Mouse (Mus musculus) limb, embryonic 11.5 days (tissue): ENCODE results near the gene Maea. TPM values are rescaled to one million over a fixed set of nuclear protein-coding genes. Genes with fewer than 3 reads are reported as not detected.
A peak's percentile ranks its signal among the peaks of the same experiment; 100 is the strongest.

Experiments used
- ATAC-seq: fragments of 200-750 bp; cut with Nextera tagmentation; 2 replicates; pipeline ENCODE4 v1.8.0; 2017; ENCODE audit warnings: low read depth; ENCODE audit not compliant: insufficient number of reproducible peaks, low FRiP score, low TSS enrichment
- DNase-seq: peaks from one replicate; pipeline ENCODE4 v3.0.0-alpha.2; 2015; ENCODE audit warnings: low spot score
- H3K27ac ChIP-seq: fragments of 300-500 bp; sonication (generic); replicated peaks from 2 replicates; pipeline ENCODE4 v1.5.1; 2014; ENCODE audit warnings: low read depth, mild to moderate bottlenecking, low read length
- H3K27me3 ChIP-seq: fragments of 300-500 bp; sonication (generic); 2 replicates; pipeline ENCODE4 v1.6.1; 2014; ENCODE audit warnings: mild to moderate bottlenecking, low read length, mixed read lengths; ENCODE audit not compliant: control insufficient read depth, insufficient read depth
- H3K36me3 ChIP-seq: fragments of 300-500 bp; sonication (generic); 2 replicates; pipeline ENCODE4 v1.6.1; 2014; ENCODE audit warnings: mild to moderate bottlenecking, low read length, moderate library complexity, mixed read lengths; ENCODE audit not compliant: control insufficient read depth, insufficient read depth
- H3K4me1 ChIP-seq: fragments of 300-500 bp; sonication (generic); 2 replicates; pipeline ENCODE4 v1.6.1; 2014; ENCODE audit warnings: low read length, mixed read lengths; ENCODE audit not compliant: control insufficient read depth, insufficient read depth
- H3K4me2 ChIP-seq: fragments of 300-500 bp; sonication (generic); 2 replicates; pipeline ENCODE4 v1.6.1; 2014; ENCODE audit warnings: low read depth, mild to moderate bottlenecking, moderate library complexity; ENCODE audit not compliant: severe bottlenecking
- H3K4me3 ChIP-seq: fragments of 300-500 bp; sonication (generic); 2 replicates; pipeline ENCODE4 v1.5.1; 2014; ENCODE audit warnings: low read depth, low read length
- H3K9ac ChIP-seq: fragments of 300-500 bp; sonication (generic); 2 replicates; pipeline ENCODE4 v1.6.1; 2014; ENCODE audit warnings: mild to moderate bottlenecking, low read length
- H3K9me3 ChIP-seq: fragments of 300-500 bp; sonication (generic); 2 replicates; pipeline ENCODE4 v1.6.1; 2016; ENCODE audit warnings: low read length; ENCODE audit not compliant: control insufficient read depth
- WGBS: fragments of 180-500 bp; shearing (Covaris S2); extraction: QIAGEN DNeasy Blood & Tissue Kit; methylation state at CpG from one replicate; pipeline ENCODE4 v1.1.7; 2014; 5-methylcytosine and 5-hydroxymethylcytosine counted together
- polyA plus RNA-seq: library from polyadenylated mRNA; unstranded; fragments of >200 nt; fragmentation: Nextera tagmentation; extraction: Ambion mirVana; gene quantifications from 2 replicates; pipeline ENCODE4 v1.2.1, GENCODE M21; 2014

The Maea gene
- polyA plus RNA-seq, 1 experiment from 2014 or later: 152 TPM

- Histone ChIP-seq H3K27me3 (no peaks in the 10 kb centered on the region), H3K9ac (no peak overlapping the region), H3K4me1 (peaks cover 16% of the 10 kb centered on the region), H3K4me2 (no peak overlapping the region), H3K27ac (no peak overlapping the region), H3K4me3 (no peak overlapping the region), H3K9me3 (no peaks in the 10 kb centered on the region), H3K36me3 (peaks cover 2% of the 10 kb centered on the region; the same call in 1 of the 2 replicates)
- WGBS: 76% methylated on average over 4 of the region's 4 CpGs
- ATAC-seq: no peak
- DNase-seq: no peak
These were observed 14.4 kb downstream of the Maea start for GRCm38 (mm10) chr5:33349706-33350105.

DNA sequence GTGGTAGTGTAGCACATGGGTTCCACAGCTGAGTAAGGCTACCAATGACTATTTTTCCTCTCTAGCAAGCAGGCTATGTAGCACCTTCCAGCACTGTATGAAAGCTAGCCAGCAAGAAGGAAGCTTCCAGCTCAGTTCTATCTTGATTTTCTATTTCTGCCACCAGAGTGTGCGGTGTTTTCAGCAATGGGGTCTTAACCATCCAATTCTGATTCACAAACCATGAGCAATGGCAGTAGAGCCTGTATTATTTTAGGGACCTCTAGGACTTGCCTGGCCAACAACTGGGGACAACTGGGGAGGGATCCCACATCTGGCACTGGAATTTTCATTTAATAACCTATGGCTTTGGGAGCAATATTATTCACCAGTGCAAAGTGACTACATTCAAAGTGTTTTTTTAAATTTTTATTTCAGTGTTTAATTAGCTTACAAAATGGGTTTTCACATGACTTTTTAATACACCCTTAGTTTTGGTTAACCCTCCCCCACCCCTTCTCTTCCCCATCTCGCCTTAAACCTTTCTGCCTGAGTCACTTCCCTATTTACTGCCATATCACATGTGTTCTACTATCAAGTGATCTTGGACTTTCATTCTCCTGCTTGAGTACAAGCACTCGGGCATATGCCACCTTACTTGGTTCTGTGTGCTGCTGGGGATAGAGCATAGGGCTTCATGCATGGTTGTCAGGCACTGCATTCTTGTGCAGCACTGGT, 16.4 kb downstream of the Maea start:
- no peak for DNase-seq
- H3K4me1 ChIP-seq: peaks cover 16% of the 10 kb centered on the region
- H3K4me2 ChIP-seq: no peak overlapping the region
- ATAC-seq: no peak
- H3K9ac ChIP-seq: no peak overlapping the region
- peak overlapping the region; percentile 70; the same call in 1 of the 2 replicates for H3K27ac ChIP-seq
- no peak overlapping the region for H3K4me3 ChIP-seq
- no peaks in the 10 kb centered on the region for H3K36me3 ChIP-seq
- H3K27me3 ChIP-seq: no peaks in the 10 kb centered on the region
- 84% methylated on average over 3 of the region's 3 CpGs for WGBS
- H3K9me3 ChIP-seq: no peaks in the 10 kb centered on the region

DNA sequence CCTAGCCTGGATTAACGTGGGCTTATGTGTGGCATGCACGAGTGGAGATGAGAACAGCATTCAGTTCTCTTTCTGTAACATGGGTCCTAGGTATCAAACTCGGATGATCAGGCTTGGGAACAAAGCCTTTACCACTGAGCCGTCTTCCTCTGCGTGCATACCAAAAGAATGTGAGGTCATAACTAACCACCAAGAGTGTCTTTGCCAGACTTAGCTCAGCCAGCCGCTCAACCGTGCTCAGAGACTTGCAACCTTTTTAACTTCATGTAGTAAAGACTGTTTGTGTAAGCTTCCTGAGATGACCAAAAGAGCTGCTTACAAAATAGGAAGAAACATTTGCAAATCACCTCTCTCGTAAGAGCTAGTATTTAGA, 16.9 kb downstream of the Maea start:
- Histone ChIP-seq H3K9me3 (no peaks in the 10 kb centered on the region), H3K4me3 (no peak overlapping the region), H3K4me2 (no peak overlapping the region), H3K36me3 (no peaks in the 10 kb centered on the region), H3K4me1 (peaks cover 16% of the 10 kb centered on the region), H3K9ac (no peak overlapping the region), H3K27ac (peak overlapping the region; percentile 70), H3K27me3 (no peaks in the 10 kb centered on the region)
- 84% methylated on average over 8 of the region's 8 CpGs for WGBS
- ATAC-seq: no peak
- no peak for DNase-seq

DNA sequence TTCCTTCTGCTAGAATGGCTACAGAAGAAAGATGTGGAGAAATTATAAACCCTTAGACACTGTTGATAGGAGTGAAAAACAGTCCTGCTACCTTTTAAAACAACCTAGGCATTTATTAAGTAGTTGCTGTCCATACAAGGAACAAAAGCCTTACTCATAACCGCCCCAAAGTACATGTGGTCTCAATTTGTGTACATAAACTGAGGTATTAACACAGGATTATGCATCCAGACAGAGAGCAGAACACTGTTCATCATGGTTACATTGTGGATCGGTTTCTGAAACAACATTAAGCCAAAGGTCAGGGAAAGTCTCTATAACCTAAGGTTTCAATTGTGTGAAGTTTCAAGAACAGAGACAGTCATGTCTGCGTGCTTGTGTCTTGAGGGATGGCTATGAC, 17.7 kb downstream of the Maea start:
- no peak for DNase-seq
- 39% methylated on average over 3 of the region's 3 CpGs for WGBS
- Histone ChIP-seq H3K9ac (no peak overlapping the region), H3K36me3 (no peaks in the 10 kb centered on the region), H3K4me1 (peaks cover 16% of the 10 kb centered on the region), H3K9me3 (no peaks in the 10 kb centered on the region), H3K27me3 (no peaks in the 10 kb centered on the region), H3K4me3 (no peak overlapping the region), H3K4me2 (no peak overlapping the region), H3K27ac (peak overlapping the region; percentile 70; the same call in 1 of the 2 replicates)
- ATAC-seq: peak; percentile 77; the same call in 1 of the 2 replicates

DNA sequence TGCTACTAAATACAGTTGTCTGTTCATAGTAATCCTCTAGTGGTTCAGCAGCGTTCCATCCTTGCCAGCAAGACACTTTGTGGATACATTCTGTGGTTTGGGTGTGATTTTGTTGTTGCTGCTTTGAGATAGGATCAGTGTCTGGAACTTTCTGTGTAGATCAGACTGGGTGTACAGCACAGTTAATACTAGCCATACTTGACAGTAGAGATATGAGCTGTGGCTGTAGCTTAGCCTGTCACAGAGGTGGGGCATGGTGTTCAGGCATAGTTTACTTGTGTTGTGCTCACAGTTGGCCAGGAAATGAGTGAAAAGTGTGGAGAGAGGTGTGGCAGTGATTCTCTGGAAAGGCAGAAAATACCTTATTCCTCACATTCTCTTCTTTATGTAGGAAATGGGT, 22.2 kb downstream of the Maea start:
- Histone ChIP-seq H3K27ac (no peak overlapping the region), H3K4me2 (no peak overlapping the region), H3K9ac (no peak overlapping the region), H3K36me3 (peaks cover 10% of the 10 kb centered on the region; the same call in 1 of the 2 replicates), H3K27me3 (no peaks in the 10 kb centered on the region), H3K9me3 (no peaks in the 10 kb centered on the region), H3K4me3 (no peak overlapping the region), H3K4me1 (peaks cover 6% of the 10 kb centered on the region)
- ATAC-seq (no peak), DNase-seq (no peak)
- WGBS: 95% methylated on average over 1 of the region's 1 CpGs

- Histone ChIP-seq H3K27ac (no peak overlapping the region), H3K4me1 (0 out of 2 replicates have a peak, but pooled peaks cover under 1% of the 10 kb centered on the region), H3K36me3 (peaks cover 10% of the 10 kb centered on the region; the same call in 1 of the 2 replicates), H3K4me3 (no peak overlapping the region), H3K9ac (no peak overlapping the region; the same call in 1 of the 2 replicates), H3K27me3 (no peaks in the 10 kb centered on the region), H3K4me2 (no peak overlapping the region), H3K9me3 (no peaks in the 10 kb centered on the region)
- no peak for ATAC-seq
- 100% methylated on average over 4 of the region's 4 CpGs for WGBS
- no peak for DNase-seq
These were observed 23.2 kb downstream of the Maea start for GRCm38 (mm10) chr5:33358467-33358866.

- no peak overlapping the region for H3K4me3 ChIP-seq
- H3K27me3 ChIP-seq: no peaks in the 10 kb centered on the region
- no peaks in the 10 kb centered on the region for H3K9me3 ChIP-seq
- H3K27ac ChIP-seq: no peak overlapping the region
- H3K9ac ChIP-seq: no peak overlapping the region
- H3K36me3 ChIP-seq: peaks cover 29% of the 10 kb centered on the region; the same call in 1 of the 2 replicates
- no peak for DNase-seq
- no peak overlapping the region for H3K4me2 ChIP-seq
- 96% methylated on average over 5 of the region's 5 CpGs for WGBS
- H3K4me1 ChIP-seq: no peaks in the 10 kb centered on the region
- ATAC-seq: no peak
These were observed 28.0 kb downstream of the Maea start for GRCm38 (mm10) chr5:33363263-33363662.

DNA sequence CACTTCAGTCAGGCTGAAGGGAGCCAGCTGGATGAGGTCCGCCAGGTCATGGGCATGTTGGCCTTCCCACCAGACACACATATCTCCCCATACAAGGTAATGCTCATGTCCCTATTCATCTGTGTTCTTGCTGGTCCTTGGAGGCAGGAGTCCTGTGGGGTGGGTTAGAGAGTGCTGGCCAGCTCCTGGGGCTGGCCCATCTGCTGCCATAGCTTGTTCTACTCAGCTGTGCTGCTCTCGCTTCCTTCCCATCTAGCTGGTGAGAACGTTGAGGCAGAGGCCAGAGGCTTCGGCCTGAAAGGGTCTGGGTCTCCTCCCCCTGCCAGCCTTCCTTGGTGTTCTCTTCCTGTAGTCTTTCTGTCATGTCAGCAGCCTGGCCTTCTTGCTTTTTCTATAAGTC, 33.3 kb downstream of the Maea start:
- 86% methylated on average over 4 of the region's 4 CpGs for WGBS
- H3K36me3 ChIP-seq: peaks cover 35% of the 10 kb centered on the region; the same call in 1 of the 2 replicates
- no peak for ATAC-seq

More for the DNA sequence above, 33.3 kb downstream of the Maea start:
- H3K9me3 ChIP-seq: no peaks in the 10 kb centered on the region
- no peak for DNase-seq
- H3K27ac ChIP-seq: no peak overlapping the region
- H3K4me1 ChIP-seq: no peaks in the 10 kb centered on the region
- no peak overlapping the region for H3K4me2 ChIP-seq
- H3K27me3 ChIP-seq: no peaks in the 10 kb centered on the region
- H3K4me3 ChIP-seq: no peak overlapping the region
- H3K9ac ChIP-seq: no peak overlapping the region
